Mouse (Mus musculus): Measurements from ENCODE around the gene Itprid1. TPM values are rescaled to one million over a fixed set of nuclear protein-coding genes. Genes with fewer than 3 reads are reported as not detected.

The Itprid1 gene
- total RNA-seq, 4 experiments from 2014 or later, result 1.1 to 2.0 (median 1.3) TPM

- DNase-seq (ENCODE audit: low spot score in 2 of 2), result no peak
Observed at GRCm38 (mm10) chr6:55880886-55881285, 44.2 kb downstream of the Itprid1 start.

- no peak for DNase-seq (ENCODE audit: low spot score in 2 of 2)
Observed at GRCm38 (mm10) chr6:55887598-55887997, 50.9 kb downstream of the Itprid1 start.

- DNase-seq (ENCODE audit: low spot score in 2 of 2), result no peak
Observed at GRCm38 (mm10) chr6:55901568-55902328, 65.1 kb downstream of the Itprid1 start.

- DNase-seq (ENCODE audit: low spot score in 2 of 2), result no peak
Observed at GRCm38 (mm10) chr6:55902329-55902605, 65.6 kb downstream of the Itprid1 start.

GRCm38 (mm10) chr6:55919206-55919605 lies 82.5 kb downstream of the Itprid1 start:
- no peak for DNase-seq (ENCODE audit: low spot score in 2 of 2)

- no peak for DNase-seq (ENCODE audit: low spot score in 2 of 2)
Observed at GRCm38 (mm10) chr6:55920282-55920720, 83.6 kb downstream of the Itprid1 start.

GRCm38 (mm10) chr6:55920866-55921630 lies 84.4 kb downstream of the Itprid1 start:
- peak; percentile 33 to 34 for DNase-seq (ENCODE audit: low spot score in 2 of 2)

GRCm38 (mm10) chr6:55944709-55945108 lies 108.0 kb downstream of the Itprid1 start:
- no peak for DNase-seq (ENCODE audit: low spot score in 2 of 2)

GRCm38 (mm10) chr6:55950345-55951110 lies 113.8 kb downstream of the Itprid1 start:
- peak; percentile 38 to 55 for DNase-seq (ENCODE audit: low spot score in 2 of 2)

- peak in 1 of 2 experiments; percentile 17 for DNase-seq (ENCODE audit: low spot score in 2 of 2)
Observed at GRCm38 (mm10) chr6:55972998-55973397, 136.3 kb downstream of the Itprid1 start.

- no peak for DNase-seq (ENCODE audit: low spot score in 2 of 2)
Observed at GRCm38 (mm10) chr6:55979766-55980165, 143.1 kb downstream of the Itprid1 start.

GRCm38 (mm10) chr6:56008711-56009110 lies 172.0 kb downstream of the Itprid1 start:
- no peak for DNase-seq (ENCODE audit: low spot score in 2 of 2)

GRCm38 (mm10) chr6:56012384-56012783 lies 175.7 kb downstream of the Itprid1 start:
- DNase-seq (ENCODE audit: low spot score in 2 of 2), result peak; percentile 28 to 30

- no peak for DNase-seq (ENCODE audit: low spot score in 2 of 2)
Observed at GRCm38 (mm10) chr6:56017291-56017994, 180.7 kb downstream of the Itprid1 start, which contains the start of gene Ppp1r17. TSS of gene Ppp1r17 (plus strand) at chr6:56017497.

GRCm38 (mm10) chr6:56019632-56020031 lies 182.9 kb downstream of the Itprid1 start:
- no peak for DNase-seq (ENCODE audit: low spot score in 2 of 2)

- no peak for DNase-seq (ENCODE audit: low spot score in 2 of 2)
Observed at GRCm38 (mm10) chr6:56025533-56025932, 188.8 kb downstream of the Itprid1 start.

GRCm38 (mm10) chr6:56027318-56027717 lies 190.6 kb downstream of the Itprid1 start:
- no peak for DNase-seq (ENCODE audit: low spot score in 2 of 2)

- DNase-seq (ENCODE audit: low spot score in 2 of 2), result no peak
Observed at GRCm38 (mm10) chr6:56027966-56028365, 191.3 kb downstream of the Itprid1 start.

All from layer of hippocampus, adult 8-10 months (tissue).